Mouse (Mus musculus): ENCODE results near the gene Gimap1. TPM values are rescaled to one million over a fixed set of nuclear protein-coding genes. Genes with fewer than 3 reads are reported as not detected.
A peak's percentile ranks its signal among the peaks of the same experiment; 100 is the strongest.

The Gimap1 gene
- total and polyA plus RNA-seq, 3 experiments = 6.6 to 9.4 (median 8.9) TPM

DNA sequence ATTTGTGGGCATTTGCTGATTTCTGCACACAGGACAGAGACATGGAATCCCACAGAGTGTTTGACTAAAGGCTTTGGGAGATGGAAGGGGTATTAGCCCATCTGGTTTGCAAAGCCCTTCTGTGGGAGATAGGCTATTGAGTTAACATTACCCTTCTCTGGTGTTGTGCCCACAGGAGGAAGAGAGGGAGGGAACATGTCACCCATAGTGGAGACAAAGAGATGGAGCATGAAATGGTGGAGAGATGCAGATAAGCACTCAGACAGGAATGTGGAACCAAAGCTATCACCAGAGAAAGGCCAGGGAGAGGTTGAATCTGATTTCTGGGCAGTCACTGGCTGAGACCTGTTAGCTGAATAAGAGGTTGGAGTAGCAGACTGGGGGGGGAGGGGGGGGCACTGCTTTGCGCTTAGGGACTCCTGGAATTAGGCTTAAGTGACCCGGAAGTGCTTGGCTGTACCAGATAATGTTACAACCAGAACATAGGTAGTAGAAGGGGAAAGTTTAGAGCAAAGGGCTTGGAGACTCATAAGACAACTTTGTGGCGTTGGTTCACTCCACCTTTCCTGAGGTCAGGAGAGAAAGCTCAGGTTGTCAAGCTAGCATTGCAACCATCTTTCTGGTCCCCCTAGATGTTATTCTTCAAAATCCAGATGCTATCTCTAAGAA is 1.8 kb downstream of the Gimap1 start:
- peaks cover 4% of the 10 kb centered on the region; the same call in 1 of the 2 replicates for H3K36me3 ChIP-seq (ENCODE audit: control insufficient read depth, insufficient read depth, low read length)
- H3K79me2 ChIP-seq (replicated peaks; ENCODE audit: control insufficient read depth, insufficient read depth, low read length) = peaks cover 2% of the 10 kb centered on the region; the same call in 1 of the 2 replicates
- H3K4me1 ChIP-seq (ENCODE audit: control insufficient read depth, insufficient read depth, low read length) = peaks cover 3% of the 10 kb centered on the region
- intact Hi-C loops (cut with DNase I) = no loop called here
- peak overlapping the region; percentile 94 for H3K27ac ChIP-seq
- peak overlapping the region; percentile 26 for H3K9ac ChIP-seq (ENCODE audit: low read depth, low read length)
- no peaks in the 10 kb centered on the region; the same call in 1 of the 2 replicates for H3K27me3 ChIP-seq (ENCODE audit: control insufficient read depth, insufficient read depth, low read length)
- peak overlapping the region; percentile 73 for H3K4me3 ChIP-seq
- WGBS = 32% methylated on average over 3 of the region's 3 CpGs
- TF ChIP-seq EP300 (IDR thresholded peaks at IDR 0.05; ENCODE audit: insufficient read depth, low read depth, low read length) = no peak
- no peak for TF ChIP-seq POLR2A (IDR thresholded peaks at IDR 0.05; ENCODE audit: insufficient read depth, low read depth, low read length)
- no peak for TF ChIP-seq CTCF (IDR thresholded peaks at IDR 0.05)
- DNase-seq = no peak

DNA sequence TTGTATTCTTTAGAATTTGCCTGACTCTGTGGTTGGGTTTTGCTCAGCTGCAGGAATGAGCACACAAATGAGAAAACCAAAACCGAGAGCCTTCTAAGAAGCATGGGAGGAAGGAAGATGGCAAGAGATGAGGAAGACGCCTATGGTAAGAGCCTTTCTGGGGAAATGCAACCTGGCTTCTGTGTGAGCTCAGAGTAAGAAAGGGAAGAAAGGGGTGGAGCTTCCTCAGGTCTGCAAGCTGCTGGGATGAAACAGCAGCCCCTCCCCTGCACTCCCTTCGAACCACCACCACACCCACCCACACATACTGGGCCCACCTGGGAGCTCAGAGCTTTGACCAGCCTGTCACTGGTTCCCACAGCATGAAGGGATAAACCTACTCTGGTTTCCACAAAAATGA is 2.4 kb downstream of the Gimap1 start:
- WGBS = 26% methylated on average over 3 of the region's 3 CpGs
- H3K27me3 ChIP-seq (ENCODE audit: control insufficient read depth, insufficient read depth, low read length) = no peaks in the 10 kb centered on the region; the same call in 1 of the 2 replicates
- no peak overlapping the region for H3K4me3 ChIP-seq
- H3K4me1 ChIP-seq (ENCODE audit: control insufficient read depth, insufficient read depth, low read length) = peaks cover 3% of the 10 kb centered on the region
- TF ChIP-seq EP300 (IDR thresholded peaks at IDR 0.05; ENCODE audit: insufficient read depth, low read depth, low read length) (no peak), POLR2A (IDR thresholded peaks at IDR 0.05; ENCODE audit: insufficient read depth, low read depth, low read length) (peak; percentile 36; the same call in 1 of the 2 replicates)
- peak overlapping the region; percentile 66 for H3K27ac ChIP-seq
- intact Hi-C loops (cut with DNase I) = no loop called here
- peak in 1 of 2 experiments; percentile 29 for DNase-seq
- H3K9ac ChIP-seq (ENCODE audit: low read depth, low read length) = no peak overlapping the region
- H3K36me3 ChIP-seq (ENCODE audit: control insufficient read depth, insufficient read depth, low read length) = peaks cover 4% of the 10 kb centered on the region; the same call in 1 of the 2 replicates
- peaks cover 2% of the 10 kb centered on the region; the same call in 1 of the 2 replicates for H3K79me2 ChIP-seq (replicated peaks; ENCODE audit: control insufficient read depth, insufficient read depth, low read length)

GRCm38 (mm10) chr6:48741711-48742206 is 2.9 kb downstream of the Gimap1 start:
- no peak overlapping the region for H3K9ac ChIP-seq (ENCODE audit: low read depth, low read length)
- TF ChIP-seq EP300 (IDR thresholded peaks at IDR 0.05; ENCODE audit: insufficient read depth, low read depth, low read length) = no peak
- TF ChIP-seq CTCF (IDR thresholded peaks at IDR 0.05) = no peak
- TF ChIP-seq POLR2A (IDR thresholded peaks at IDR 0.05; ENCODE audit: insufficient read depth, low read depth, low read length) = no peak
- H3K27me3 ChIP-seq (ENCODE audit: control insufficient read depth, insufficient read depth, low read length) = no peaks in the 10 kb centered on the region; the same call in 1 of the 2 replicates
- no peak overlapping the region; the same call in 1 of the 2 replicates for H3K4me3 ChIP-seq
- H3K4me1 ChIP-seq (ENCODE audit: control insufficient read depth, insufficient read depth, low read length) = peaks cover 3% of the 10 kb centered on the region
- WGBS = 30% methylated on average over 9 of the region's 9 CpGs
- peak overlapping the region; percentile 66 for H3K27ac ChIP-seq
- DNase-seq = no peak
- intact Hi-C loops (cut with DNase I) = no loop called here
- H3K36me3 ChIP-seq (ENCODE audit: control insufficient read depth, insufficient read depth, low read length) = peaks cover 4% of the 10 kb centered on the region; the same call in 1 of the 2 replicates
- peaks cover 2% of the 10 kb centered on the region; the same call in 1 of the 2 replicates for H3K79me2 ChIP-seq (replicated peaks; ENCODE audit: control insufficient read depth, insufficient read depth, low read length)

GRCm38 (mm10) chr6:48742422-48743351 is 3.8 kb downstream of the Gimap1 start:
- intact Hi-C loops (cut with DNase I) = no loop called here
- peak in 1 of 2 experiments; percentile 40 for DNase-seq
- Histone ChIP-seq H3K4me3 (peak overlapping the region; percentile 6; the same call in 1 of the 2 replicates), H3K4me1 (ENCODE audit: control insufficient read depth, insufficient read depth, low read length) (peaks cover 3% of the 10 kb centered on the region), H3K79me2 (replicated peaks; ENCODE audit: control insufficient read depth, insufficient read depth, low read length) (peaks cover 2% of the 10 kb centered on the region; the same call in 1 of the 2 replicates), H3K9ac (ENCODE audit: low read depth, low read length) (no peak overlapping the region), H3K27ac (peak overlapping the region; percentile 66; the same call in 1 of the 2 replicates), H3K36me3 (ENCODE audit: control insufficient read depth, insufficient read depth, low read length) (peaks cover 4% of the 10 kb centered on the region; the same call in 1 of the 2 replicates), H3K27me3 (ENCODE audit: control insufficient read depth, insufficient read depth, low read length) (no peaks in the 10 kb centered on the region; the same call in 1 of the 2 replicates)
- TF ChIP-seq CTCF (IDR thresholded peaks at IDR 0.05) (no peak), POLR2A (IDR thresholded peaks at IDR 0.05; ENCODE audit: insufficient read depth, low read depth, low read length) (no peak), EP300 (IDR thresholded peaks at IDR 0.05; ENCODE audit: insufficient read depth, low read depth, low read length) (no peak)
- 22% methylated on average over 52 of the region's 52 CpGs for WGBS

- Histone ChIP-seq H3K79me2 (replicated peaks; ENCODE audit: control insufficient read depth, insufficient read depth, low read length) (peaks cover 2% of the 10 kb centered on the region; the same call in 1 of the 2 replicates), H3K4me1 (ENCODE audit: control insufficient read depth, insufficient read depth, low read length) (peaks cover 4% of the 10 kb centered on the region), H3K27me3 (ENCODE audit: control insufficient read depth, insufficient read depth, low read length) (no peaks in the 10 kb centered on the region; the same call in 1 of the 2 replicates), H3K27ac (peak overlapping the region; percentile 86), H3K4me3 (peak overlapping the region; percentile 53), H3K36me3 (ENCODE audit: control insufficient read depth, insufficient read depth, low read length) (peaks cover 4% of the 10 kb centered on the region; the same call in 1 of the 2 replicates), H3K9ac (ENCODE audit: low read depth, low read length) (peak overlapping the region; percentile 72)
- no peak for DNase-seq
- intact Hi-C loops (cut with DNase I) = no loop called here
- TF ChIP-seq CTCF (IDR thresholded peaks at IDR 0.05) = no peak
- TF ChIP-seq EP300 (IDR thresholded peaks at IDR 0.05; ENCODE audit: insufficient read depth, low read depth, low read length) = no peak
- TF ChIP-seq POLR2A (IDR thresholded peaks at IDR 0.05; ENCODE audit: insufficient read depth, low read depth, low read length) = no peak
- WGBS = 36% methylated on average over 2 of the region's 2 CpGs
These were observed 6.6 kb downstream of the Gimap1 start for GRCm38 (mm10) chr6:48745490-48745889.

All from heart, adult 2 months (tissue).